Mouse (Mus musculus): ENCODE results near the gene Sec61b. TPM values are rescaled to one million over a fixed set of nuclear protein-coding genes. Genes with fewer than 3 reads are reported as not detected.

Sec61b gene
- polyA plus RNA-seq, 1 experiment from 2014 or later = 313 TPM

GRCm38 (mm10) chr4:47493456-47493855, 19.0 kb downstream of the Sec61b start:
- ATAC-seq (ENCODE audit: low FRiP score, low read depth) = no peak
- peaks cover 11% of the 10 kb centered on the region; the same call in 1 of the 2 replicates for H3K4me1 ChIP-seq
- 74% methylated on average over 8 of the region's 8 CpGs for whole genome bisulfite sequencing
- no peak overlapping the region for H3K27ac ChIP-seq
- H3K4me2 ChIP-seq (replicated peaks) = no peak overlapping the region
- H3K9me3 ChIP-seq = no peaks in the 10 kb centered on the region
- no peak overlapping the region for H3K9ac ChIP-seq
- no peak overlapping the region for H3K4me3 ChIP-seq
- H3K27me3 ChIP-seq (replicated peaks) = no peaks in the 10 kb centered on the region
- H3K36me3 ChIP-seq = no peaks in the 10 kb centered on the region

- H3K36me3 ChIP-seq = no peaks in the 10 kb centered on the region
- H3K9me3 ChIP-seq = no peaks in the 10 kb centered on the region
- 69% methylated on average over 1 of the region's 1 CpGs for whole genome bisulfite sequencing
- H3K27ac ChIP-seq = no peak overlapping the region
- H3K27me3 ChIP-seq (replicated peaks) = no peaks in the 10 kb centered on the region
- ATAC-seq (ENCODE audit: low FRiP score, low read depth) = no peak
- peaks cover 15% of the 10 kb centered on the region for H3K4me1 ChIP-seq
- no peak overlapping the region for H3K4me2 ChIP-seq (replicated peaks)
- H3K9ac ChIP-seq = no peak overlapping the region
- no peak overlapping the region for H3K4me3 ChIP-seq
Measured at GRCm38 (mm10) chr4:47494137-47494536, 19.7 kb downstream of the Sec61b start.

- H3K9me3 ChIP-seq = no peaks in the 10 kb centered on the region
- no peaks in the 10 kb centered on the region for H3K27me3 ChIP-seq (replicated peaks)
- no peak overlapping the region for H3K4me3 ChIP-seq
- no peaks in the 10 kb centered on the region for H3K36me3 ChIP-seq
- no peak overlapping the region for H3K9ac ChIP-seq
- ATAC-seq (ENCODE audit: low FRiP score, low read depth) = no peak
- WGBS = 85% methylated on average over 2 of the region's 2 CpGs
- no peak overlapping the region for H3K27ac ChIP-seq
- no peak overlapping the region for H3K4me2 ChIP-seq (replicated peaks)
- peaks cover 19% of the 10 kb centered on the region for H3K4me1 ChIP-seq
Measured at GRCm38 (mm10) chr4:47494686-47495085, 20.2 kb downstream of the Sec61b start.

GRCm38 (mm10) chr4:47497811-47498385, 23.4 kb downstream of the Sec61b start:
- no peak overlapping the region for H3K4me2 ChIP-seq (replicated peaks)
- no peak overlapping the region for H3K4me3 ChIP-seq
- H3K9ac ChIP-seq = no peak overlapping the region
- WGBS = 69% methylated on average over 7 of the region's 7 CpGs
- no peaks in the 10 kb centered on the region for H3K9me3 ChIP-seq
- no peaks in the 10 kb centered on the region for H3K36me3 ChIP-seq
- no peak overlapping the region for H3K27ac ChIP-seq
- ATAC-seq (ENCODE audit: low FRiP score, low read depth) = no peak
- H3K27me3 ChIP-seq (replicated peaks) = no peaks in the 10 kb centered on the region
- H3K4me1 ChIP-seq = peaks cover 7% of the 10 kb centered on the region; the same call in 1 of the 2 replicates

- whole genome bisulfite sequencing = 63% methylated on average over 10 of the region's 10 CpGs
- H3K4me2 ChIP-seq (replicated peaks) = no peak overlapping the region
- no peak for ATAC-seq (ENCODE audit: low FRiP score, low read depth)
Measured at GRCm38 (mm10) chr4:47499121-47499545, 24.7 kb downstream of the Sec61b start.

GRCm38 (mm10) chr4:47502546-47502971, 28.1 kb downstream of the Sec61b start:
- peak; percentile 51; the same call in 1 of the 2 replicates for ATAC-seq (ENCODE audit: low FRiP score, low read depth)
- H3K36me3 ChIP-seq = no peaks in the 10 kb centered on the region
- no peaks in the 10 kb centered on the region for H3K27me3 ChIP-seq (replicated peaks)
- H3K9ac ChIP-seq = no peak overlapping the region
- no peaks in the 10 kb centered on the region for H3K9me3 ChIP-seq
- no peak overlapping the region for H3K4me2 ChIP-seq (replicated peaks)
- 32% methylated on average over 4 of the region's 4 CpGs for WGBS
- no peak overlapping the region for H3K4me3 ChIP-seq
- H3K27ac ChIP-seq = no peak overlapping the region
- H3K4me1 ChIP-seq = peaks cover 7% of the 10 kb centered on the region; the same call in 1 of the 2 replicates

More at GRCm38 (mm10) chr4:47499121-47499545, 24.7 kb downstream of the Sec61b start:
- Histone ChIP-seq H3K4me1 (peaks cover 7% of the 10 kb centered on the region; the same call in 1 of the 2 replicates), H3K4me3 (no peak overlapping the region), H3K9ac (no peak overlapping the region), H3K36me3 (no peaks in the 10 kb centered on the region), H3K27ac (no peak overlapping the region), H3K27me3 (replicated peaks) (no peaks in the 10 kb centered on the region), H3K9me3 (no peaks in the 10 kb centered on the region)

- Histone ChIP-seq H3K9ac (no peak overlapping the region), H3K36me3 (no peaks in the 10 kb centered on the region), H3K4me2 (replicated peaks) (no peak overlapping the region), H3K27me3 (replicated peaks) (no peaks in the 10 kb centered on the region), H3K4me1 (peaks cover 7% of the 10 kb centered on the region; the same call in 1 of the 2 replicates), H3K9me3 (no peaks in the 10 kb centered on the region), H3K4me3 (no peak overlapping the region), H3K27ac (no peak overlapping the region)
- WGBS = 86% methylated on average over 6 of the region's 6 CpGs
- no peak for ATAC-seq (ENCODE audit: low FRiP score, low read depth)
Measured at GRCm38 (mm10) chr4:47503045-47503444, 28.6 kb downstream of the Sec61b start.

- ATAC-seq (ENCODE audit: low FRiP score, low read depth) = no peak
Measured at GRCm38 (mm10) chr4:47504841-47505517, 30.5 kb downstream of the Sec61b start.

GRCm38 (mm10) chr4:47518551-47519181, 44.2 kb downstream of the Sec61b start:
- no peaks in the 10 kb centered on the region for H3K36me3 ChIP-seq
- no peaks in the 10 kb centered on the region for H3K9me3 ChIP-seq
- H3K9ac ChIP-seq = no peak overlapping the region
- no peak overlapping the region for H3K27ac ChIP-seq
- no peak overlapping the region for H3K4me2 ChIP-seq (replicated peaks)
- H3K27me3 ChIP-seq (replicated peaks) = no peaks in the 10 kb centered on the region
- peak; percentile 65 for ATAC-seq (ENCODE audit: low FRiP score, low read depth)
- WGBS = 40% methylated on average over 12 of the region's 12 CpGs
- H3K4me3 ChIP-seq = no peak overlapping the region
- no peaks in the 10 kb centered on the region for H3K4me1 ChIP-seq

More at GRCm38 (mm10) chr4:47504841-47505517, 30.5 kb downstream of the Sec61b start:
- Histone ChIP-seq H3K4me1 (no peaks in the 10 kb centered on the region), H3K9me3 (no peaks in the 10 kb centered on the region), H3K36me3 (no peaks in the 10 kb centered on the region), H3K4me2 (replicated peaks) (no peak overlapping the region), H3K4me3 (no peak overlapping the region), H3K27ac (no peak overlapping the region), H3K27me3 (replicated peaks) (no peaks in the 10 kb centered on the region), H3K9ac (no peak overlapping the region)
- 81% methylated on average over 10 of the region's 10 CpGs for WGBS

GRCm38 (mm10) chr4:47520076-47520475, 45.6 kb downstream of the Sec61b start:
- H3K4me2 ChIP-seq (replicated peaks) = no peak overlapping the region
- no peaks in the 10 kb centered on the region for H3K9me3 ChIP-seq
- no peak overlapping the region for H3K4me3 ChIP-seq
- no peak overlapping the region for H3K27ac ChIP-seq
- no peak for ATAC-seq (ENCODE audit: low FRiP score, low read depth)
- WGBS = 67% methylated on average over 4 of the region's 4 CpGs
- H3K36me3 ChIP-seq = no peaks in the 10 kb centered on the region
- H3K4me1 ChIP-seq = no peaks in the 10 kb centered on the region
- no peaks in the 10 kb centered on the region for H3K27me3 ChIP-seq (replicated peaks)
- no peak overlapping the region for H3K9ac ChIP-seq

GRCm38 (mm10) chr4:47521884-47522605, 47.6 kb downstream of the Sec61b start:
- WGBS = 84% methylated on average over 6 of the region's 6 CpGs
- Histone ChIP-seq H3K36me3 (no peaks in the 10 kb centered on the region), H3K27me3 (replicated peaks) (no peaks in the 10 kb centered on the region), H3K27ac (no peak overlapping the region), H3K4me1 (no peaks in the 10 kb centered on the region), H3K9ac (no peak overlapping the region), H3K4me2 (replicated peaks) (no peak overlapping the region), H3K4me3 (no peak overlapping the region), H3K9me3 (no peaks in the 10 kb centered on the region)
- ATAC-seq (ENCODE audit: low FRiP score, low read depth) = no peak

GRCm38 (mm10) chr4:47529866-47530265, 55.4 kb downstream of the Sec61b start:
- WGBS = 97% methylated on average over 4 of the region's 4 CpGs
- H3K9me3 ChIP-seq = no peaks in the 10 kb centered on the region
- no peaks in the 10 kb centered on the region for H3K27me3 ChIP-seq (replicated peaks)
- H3K9ac ChIP-seq = no peak overlapping the region
- no peaks in the 10 kb centered on the region for H3K36me3 ChIP-seq
- H3K27ac ChIP-seq = no peak overlapping the region
- H3K4me3 ChIP-seq = no peak overlapping the region
- ATAC-seq (ENCODE audit: low FRiP score, low read depth) = no peak
- no peak overlapping the region for H3K4me2 ChIP-seq (replicated peaks)
- no peaks in the 10 kb centered on the region for H3K4me1 ChIP-seq

Data from neural tube, embryonic 12.5 days (tissue).